Mouse (Mus musculus) MN1 (cell line): ENCODE results near the gene Cyb561d2.

Experiments used
- DNase-seq: peaks from one replicate; pipeline ENCODE4 v3.0.0-alpha.2; 2016; ENCODE audit warnings: low spot score

Gene Cyb561d2

DNA sequence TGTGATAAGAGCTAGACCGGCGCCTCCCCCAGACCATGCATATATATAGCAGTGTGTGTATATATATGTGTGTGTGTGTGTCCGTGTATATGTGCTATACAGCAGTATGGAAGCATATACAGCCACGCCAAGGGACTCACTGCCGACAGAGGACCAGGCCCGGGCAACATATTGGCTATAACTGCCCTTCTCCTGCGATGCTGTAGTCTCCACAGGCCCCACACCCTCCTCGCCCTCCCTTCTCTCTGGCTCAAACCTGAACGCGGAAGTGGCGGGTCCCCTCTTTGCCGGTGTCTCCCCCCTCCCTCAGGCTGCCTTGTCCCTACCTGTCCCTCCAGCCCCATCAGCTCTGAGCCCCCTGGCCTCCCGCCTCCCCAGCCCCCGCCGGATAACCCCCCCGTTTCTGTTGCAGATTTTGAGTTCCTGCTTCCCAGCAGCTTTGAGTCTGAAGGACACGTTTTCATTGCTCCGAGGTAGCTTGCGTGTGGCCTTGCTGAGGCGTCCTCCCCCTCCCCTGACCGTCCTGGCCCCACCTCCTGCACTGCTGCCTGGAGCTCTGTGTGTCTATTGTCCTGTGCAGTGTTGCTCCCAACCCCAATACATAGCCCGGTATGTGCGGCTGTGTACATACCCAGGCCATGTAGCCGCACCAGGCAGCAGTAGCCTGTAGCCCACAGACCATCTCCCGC, 20.1 kb downstream of the Cyb561d2 start:
- peak; percentile 53 for DNase-seq

DNA sequence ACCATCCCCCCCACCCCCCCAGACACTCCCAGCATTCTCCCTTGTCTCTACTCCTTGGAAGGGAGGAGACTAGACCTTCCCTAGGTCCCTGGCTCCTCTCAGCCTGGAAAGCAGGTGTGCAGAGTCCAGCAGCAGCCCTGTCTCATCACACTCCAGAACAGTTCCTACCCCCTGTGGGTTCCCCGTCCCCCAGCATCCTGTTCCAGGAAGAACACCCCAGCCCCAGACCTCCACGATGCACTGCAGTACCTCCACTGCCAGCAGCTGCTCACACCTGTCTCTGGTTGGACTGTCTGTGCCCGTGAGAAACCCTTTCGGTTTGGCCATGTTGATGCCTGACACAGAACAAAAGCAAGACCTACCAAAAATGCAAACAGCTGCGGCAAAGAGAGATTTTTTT, 20.8 kb downstream of the Cyb561d2 start:
- DNase-seq = no peak

DNA sequence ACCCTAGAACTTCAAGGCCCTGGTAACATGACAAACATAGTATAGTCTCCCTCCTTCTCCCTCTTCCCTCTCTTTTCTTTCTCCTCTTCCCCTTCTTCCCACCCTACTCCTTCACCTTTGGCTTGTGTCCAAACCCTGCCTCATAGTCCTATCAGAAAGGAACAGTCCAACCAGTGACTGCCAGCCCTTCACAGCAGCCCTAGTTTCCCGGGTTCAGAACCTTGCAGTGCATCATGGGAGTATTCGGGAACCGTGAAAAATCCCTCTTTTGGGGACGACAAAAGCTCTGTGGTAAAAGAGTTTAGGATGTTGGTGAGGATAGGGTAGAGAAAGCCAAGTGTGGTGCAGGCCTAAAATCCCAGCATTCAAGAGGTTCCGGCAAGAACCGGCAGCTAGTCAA, 21.7 kb downstream of the Cyb561d2 start:
- DNase-seq = no peak

GRCm38 (mm10) chr9:107514303-107514955, 27.6 kb downstream of the Cyb561d2 start:
- DNase-seq = peak; percentile 77

GRCm38 (mm10) chr9:107512326-107512725, 29.7 kb downstream of the Cyb561d2 start:
- DNase-seq = no peak

DNA sequence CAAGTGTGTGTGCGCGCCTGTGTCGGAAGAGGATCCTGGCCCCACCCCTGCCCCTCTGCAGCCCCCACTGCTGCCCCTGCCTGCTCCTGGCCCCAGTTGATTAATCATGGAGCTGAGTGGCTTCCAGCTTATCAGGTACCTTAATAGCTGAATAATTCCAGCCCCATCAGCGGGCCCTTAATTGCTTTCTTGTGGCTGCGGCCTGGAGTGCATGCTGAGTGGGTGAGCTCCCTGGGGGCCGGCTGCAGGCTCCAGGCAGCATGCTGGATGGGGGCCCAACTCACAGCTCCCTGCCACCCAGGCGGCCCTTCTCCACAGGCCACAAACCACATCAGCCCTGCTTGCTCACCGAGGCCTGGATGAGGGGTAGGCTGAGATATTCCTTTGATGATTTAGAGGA, 30.6 kb downstream of the Cyb561d2 start:
- DNase-seq = peak; percentile 56

DNA sequence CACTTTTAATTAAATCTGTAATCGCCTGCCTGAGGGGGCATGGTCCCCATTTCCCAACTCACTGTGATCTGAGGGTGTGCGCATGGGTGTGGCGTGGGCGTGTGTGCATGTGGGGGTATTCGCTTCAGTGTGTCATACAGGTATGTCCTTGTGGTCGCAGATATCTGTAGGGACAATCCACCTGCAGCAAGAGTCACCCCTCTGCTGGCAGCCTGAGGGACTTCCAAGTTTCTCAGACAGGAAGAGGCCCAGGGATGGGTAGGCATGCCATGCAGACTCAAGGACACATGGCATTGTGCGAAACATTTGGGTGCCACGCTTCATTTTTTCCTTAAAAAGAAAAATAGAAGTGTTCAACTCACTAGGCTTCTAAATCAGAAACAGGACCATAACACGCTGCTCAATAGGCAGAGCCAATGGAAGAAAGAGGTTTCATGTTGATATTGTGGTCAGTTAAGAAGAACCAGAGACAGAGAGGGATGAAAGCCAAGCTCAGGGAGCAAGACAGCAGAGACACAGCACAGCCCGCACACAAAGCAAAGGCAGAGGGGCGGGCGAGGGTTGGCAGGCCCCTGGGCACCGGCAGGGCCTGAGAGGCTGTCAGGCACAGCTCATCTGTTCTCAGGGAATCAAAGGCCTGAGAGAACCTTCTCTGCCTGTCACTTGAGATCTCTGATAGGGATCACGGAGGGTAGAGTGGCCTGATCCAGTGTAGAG, 31.5 kb downstream of the Cyb561d2 start:
- DNase-seq = no peak

GRCm38 (mm10) chr9:107508266-107508665, 33.7 kb downstream of the Cyb561d2 start:
- DNase-seq = no peak

- DNase-seq = no peak
These were observed 37.1 kb downstream of the Cyb561d2 start for GRCm38 (mm10) chr9:107504662-107505537.

GRCm38 (mm10) chr9:107502131-107502846, 39.7 kb downstream of the Cyb561d2 start:
- no peak for DNase-seq

DNA sequence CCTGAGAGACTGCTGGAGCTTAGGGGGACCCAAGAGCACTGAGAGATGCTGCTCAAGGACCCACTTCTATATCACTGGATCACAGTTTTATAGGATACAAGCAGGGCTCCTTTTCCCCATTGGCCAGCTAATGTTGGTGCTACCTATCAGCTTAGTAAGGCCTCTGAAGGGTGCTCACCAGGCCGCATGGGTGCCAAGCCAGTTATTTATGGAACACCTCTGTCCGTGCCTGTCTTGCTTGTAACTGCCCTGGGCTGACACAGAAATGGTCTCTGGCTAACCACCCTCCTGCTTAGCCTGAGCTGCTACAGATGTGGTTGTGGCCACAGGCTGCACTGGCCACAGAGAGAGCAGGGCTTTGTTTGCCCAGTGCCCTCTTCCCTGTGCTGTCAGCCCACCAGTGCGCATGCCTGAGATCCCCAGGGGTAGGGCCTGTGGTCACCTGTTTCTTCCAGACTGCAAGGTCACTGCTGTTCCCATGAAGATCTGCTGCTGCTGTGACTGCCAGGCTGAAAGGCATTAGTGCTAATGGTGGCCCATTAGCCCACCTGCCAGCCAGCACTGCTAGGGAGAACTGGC, 41.2 kb downstream of the Cyb561d2 start:
- DNase-seq = no peak

GRCm38 (mm10) chr9:107496359-107496758, 45.6 kb downstream of the Cyb561d2 start:
- no peak for DNase-seq

DNA sequence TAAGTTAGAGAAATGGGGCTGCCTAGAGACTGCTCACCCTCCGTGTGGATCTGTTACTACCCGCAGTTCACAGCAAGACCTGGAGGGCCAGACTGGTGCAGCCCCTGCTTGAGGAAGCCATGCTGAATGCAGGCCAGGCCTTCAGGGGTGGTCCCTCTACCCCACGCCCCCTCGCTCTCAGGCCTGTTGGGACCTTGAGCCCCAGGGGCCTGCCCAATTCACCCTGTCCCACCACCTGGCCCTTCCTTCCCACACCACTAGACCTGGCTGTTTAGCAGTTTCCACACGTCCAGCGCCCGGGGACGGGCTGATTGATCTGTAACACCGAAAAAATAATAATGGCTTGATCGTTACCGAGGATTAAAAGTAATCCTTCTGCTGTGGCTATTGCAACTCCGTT, 47.8 kb downstream of the Cyb561d2 start:
- DNase-seq = no peak

DNA sequence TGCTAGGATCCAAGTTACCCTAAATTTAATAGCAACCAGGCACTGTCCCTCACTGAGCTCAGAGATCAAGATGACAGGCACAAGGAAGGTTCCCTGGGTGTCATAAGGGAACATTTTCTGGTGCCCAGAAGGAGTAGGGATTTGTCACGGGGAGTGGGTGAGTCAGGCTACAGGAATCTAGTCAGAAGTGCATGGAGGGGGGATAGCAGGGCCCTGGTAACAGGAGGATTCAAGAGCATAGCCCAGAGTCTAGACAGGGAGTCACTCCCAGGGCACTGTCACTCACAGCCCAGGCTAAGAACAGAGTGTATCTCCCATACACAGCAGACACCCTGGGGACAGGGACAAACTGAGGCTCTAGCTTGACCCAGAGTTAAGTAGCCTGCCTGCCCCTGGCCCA, 48.5 kb downstream of the Cyb561d2 start:
- DNase-seq = no peak

GRCm38 (mm10) chr9:107490625-107491024, 51.4 kb downstream of the Cyb561d2 start:
- no peak for DNase-seq

DNA sequence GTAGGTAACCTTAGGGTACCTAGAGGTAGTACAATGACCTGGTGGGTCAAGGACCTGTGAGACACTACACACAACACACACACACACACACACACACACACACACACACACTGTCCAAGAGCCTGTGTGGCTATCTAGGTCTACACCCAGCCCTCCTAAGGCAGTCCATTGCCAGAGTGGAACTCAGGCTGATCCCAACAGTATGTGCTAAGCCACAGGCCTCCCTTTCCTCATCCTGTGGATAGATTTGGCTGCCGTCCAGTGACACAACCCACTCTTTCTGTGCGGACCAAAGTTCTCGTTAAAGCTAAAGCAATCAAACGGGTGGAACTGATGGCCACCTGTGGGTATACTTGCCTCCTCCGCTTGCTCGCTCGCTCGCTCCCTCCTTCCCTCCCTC, 51.8 kb downstream of the Cyb561d2 start:
- DNase-seq = no peak
